Mouse (Mus musculus) c-Kit-negative CD71-positive TER-119-positive erythroid progenitor cells, embryonic 14.5 days (primary cell): ENCODE measurements around the gene Boll.

Source experiments
- DNase-seq: peaks from one replicate; pipeline ENCODE4 v3.0.0-alpha.2; 2013; ENCODE audit warnings: low read depth, low spot score

Gene Boll

DNA sequence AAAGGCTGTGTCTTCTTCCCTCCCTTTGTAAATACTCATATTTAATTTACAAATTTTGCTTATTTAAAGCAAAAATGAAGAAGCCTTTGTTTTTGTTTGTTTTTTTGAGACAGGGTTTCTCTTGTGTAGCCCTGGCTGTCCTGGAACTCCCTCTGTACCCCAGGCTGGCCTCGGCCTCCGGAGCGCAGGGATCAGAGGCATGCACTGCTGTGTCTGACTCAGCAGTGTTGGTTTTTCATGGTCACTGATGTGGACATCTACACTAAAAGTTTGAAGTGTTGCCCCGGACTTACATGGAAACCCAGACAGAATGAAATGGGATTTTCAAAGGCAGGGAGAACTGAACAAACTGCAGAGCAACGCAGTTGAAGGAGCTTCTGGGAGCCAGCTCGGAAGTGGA, 155.7 kb downstream of the Boll start:
- DNase-seq = no peak

DNA sequence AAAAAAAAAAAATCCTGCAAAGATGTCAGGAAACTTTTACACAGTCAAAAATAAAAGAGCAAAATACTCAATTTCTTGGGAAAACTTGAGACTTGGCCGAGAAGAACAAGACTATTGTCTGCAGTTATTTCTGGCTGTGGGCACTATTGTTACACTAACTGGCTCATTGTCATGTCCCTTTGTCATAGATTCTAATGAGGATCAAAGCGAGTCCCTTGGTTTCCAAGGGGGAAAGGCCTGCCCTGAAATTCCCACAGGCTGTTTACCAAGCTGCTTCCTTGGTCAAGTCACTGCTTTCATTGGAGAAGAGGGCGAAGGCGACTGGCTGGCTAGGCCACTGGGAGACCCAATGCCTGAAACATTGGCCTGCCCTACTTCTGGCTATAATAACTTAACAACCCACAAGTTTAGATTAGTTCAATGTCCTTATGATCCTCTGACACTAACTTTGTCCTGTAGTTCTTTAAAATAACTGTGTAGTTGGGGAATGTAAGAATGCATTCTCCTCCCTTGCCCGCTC, 157.4 kb downstream of the Boll start:
- no peak for DNase-seq

DNA sequence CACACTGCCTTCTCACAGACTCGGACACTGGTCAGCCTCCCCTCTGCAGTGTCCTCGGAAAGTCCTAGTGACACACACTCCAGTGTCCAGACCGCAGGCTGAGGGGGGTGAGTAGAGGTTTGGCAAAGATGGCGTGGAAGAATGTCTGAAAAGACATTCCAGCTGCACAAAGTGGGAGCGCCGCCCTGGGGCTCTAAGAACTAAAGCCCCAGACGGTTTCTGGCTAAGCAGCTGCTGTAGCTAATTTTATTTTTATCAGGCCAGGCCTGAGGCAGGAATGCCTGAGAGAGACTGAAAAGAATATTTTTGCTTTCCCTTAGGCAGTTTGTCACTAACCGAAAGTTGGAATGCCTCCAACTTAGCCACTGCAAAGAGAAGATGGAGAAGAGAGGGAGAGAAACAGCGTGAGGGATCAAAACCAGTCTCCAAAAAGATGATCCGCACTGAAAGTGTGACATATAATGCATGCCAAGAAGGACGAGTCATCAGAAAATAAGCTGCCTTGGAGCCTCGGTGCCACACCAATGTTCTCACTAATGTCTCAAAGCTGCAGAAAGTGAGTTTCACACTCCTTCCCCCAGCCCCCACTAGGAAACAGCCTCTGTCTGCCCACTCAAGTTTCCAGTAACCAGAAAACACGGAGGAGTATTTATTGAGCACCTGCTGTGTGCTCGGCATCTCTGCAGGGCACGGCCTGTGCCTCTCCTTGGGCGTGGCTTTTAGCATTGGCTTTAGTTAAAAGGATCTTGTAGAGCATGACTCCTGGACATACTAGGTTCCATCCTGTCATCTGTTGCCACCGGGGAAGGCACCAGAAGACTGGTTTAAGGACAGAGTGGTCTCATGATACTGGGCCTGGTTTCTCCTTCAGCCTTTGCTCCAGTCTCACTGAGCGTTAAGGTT, 161.2 kb downstream of the Boll start:
- DNase-seq = no peak

DNA sequence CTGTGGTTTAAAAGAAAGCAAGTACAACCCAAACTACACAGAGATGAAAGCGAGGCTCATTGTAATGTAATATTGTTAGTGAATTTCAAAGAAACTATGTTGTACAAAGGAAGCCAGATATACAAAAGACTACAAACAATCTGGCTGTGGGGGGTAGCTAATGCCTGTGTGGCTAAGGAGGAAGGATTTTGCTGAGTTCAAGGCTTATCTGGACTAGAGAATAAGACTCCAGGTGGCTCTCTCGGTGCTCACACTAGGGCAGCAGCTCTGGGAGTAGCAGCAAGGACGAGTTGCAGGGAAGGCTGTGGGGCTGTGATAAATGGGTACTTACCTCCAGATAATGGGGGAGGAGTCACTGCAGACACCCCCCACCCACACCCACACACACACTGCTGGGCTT, 164.6 kb downstream of the Boll start:
- no peak for DNase-seq
